Comparison of ENCODE assay signal across 8 mouse cellular contexts in genomic region chr4:103313587-103314525, GRCm38 (mm10). TPM values are rescaled to one million over a fixed set of nuclear protein-coding genes. Genes with fewer than 3 reads are reported as not detected.
DNase-seq lines count a peak whose midpoint lies in the region; ATAC-seq lines count a peak whose summit lies in the region.

TSS of gene Oma1 (plus strand) at chr4:103313812.

- under 1% methylated on average over 53 of the region's 61 CpGs for WGBS in hindbrain, embryonic 11.5 days

- peak; percentile 99 for ATAC-seq in hindbrain, embryonic 11.5 days (ENCODE audit: low FRiP score)

- no peaks in the 10 kb centered on the region for H3K9me3 ChIP-seq in hindbrain, embryonic 11.5 days (ENCODE audit: control insufficient read depth, low read length)

- H3K4me3 ChIP-seq in hindbrain, embryonic 11.5 days (ENCODE audit: low read depth, low read length): peak within 1 kb of the TSS; percentile 60

- H3K27me3 ChIP-seq in hindbrain, embryonic 11.5 days (ENCODE audit: control insufficient read depth, insufficient read depth, low read length): no peaks in the 10 kb centered on the region

- peak within 1 kb of the TSS; percentile 77 for H3K9ac ChIP-seq in hindbrain, embryonic 11.5 days (ENCODE audit: low read depth, low read length)

- peak within 1 kb of the TSS; percentile 94 for H3K27ac ChIP-seq in hindbrain, embryonic 11.5 days (ENCODE audit: low read depth, low read length)

- H3K4me1 ChIP-seq in hindbrain, embryonic 11.5 days (replicated peaks; ENCODE audit: control insufficient read depth, insufficient read depth, low read length): peaks cover 3% of the 10 kb centered on the region; the same call in 1 of the 2 replicates

- peak within 1 kb of the TSS; percentile 45 for H3K4me2 ChIP-seq in hindbrain, embryonic 11.5 days (replicated peaks; ENCODE audit: low read depth, low read length)

- peak; percentile 99 for DNase-seq in Muller cell, postnatal 12 days (ENCODE audit: inconsistent ontology term)
- peak; percentile 99 for DNase-seq in cerebellum, adult 9-11 months
- DNase-seq in frontal cortex, adult 2 months (ENCODE audit: extremely low spot score in 1 of 2, low spot score in 1 of 2): peak; percentile 91 to 98
- DNase-seq in hindbrain, embryonic 11.5 days (ENCODE audit: low spot score): peak; percentile 99
- peak; percentile 98 to 99 for DNase-seq in layer of hippocampus, postnatal 10 days (ENCODE audit: low spot score in 2 of 2)
- peak; percentile 99 for DNase-seq in lung, postnatal 10 days
- peak; percentile 99 for DNase-seq in ovary, postnatal 36 days (ENCODE audit: low spot score)
- DNase-seq in thymus, postnatal 25 days: peak; percentile 98

- H3K36me3 ChIP-seq in hindbrain, embryonic 11.5 days (ENCODE audit: control insufficient read depth, insufficient read depth, low read length): no peaks in the 10 kb centered on the region

RNA-seq across cellular contexts. Expression of gene Oma1, which starts in this region (rescaled TPM):
- polyA plus RNA-seq in frontal cortex, adult 2 months (2012; rRNA removed): 6.0 and 6.8 TPM in 2 replicates
- 12.8 and 12.9 TPM in 2 replicates for polyA plus RNA-seq in hindbrain, embryonic 11.5 days (2014; fragmentation: Nextera tagmentation; extraction: Ambion mirVana)
- 1 to 10 TPM; 6.9 to 9.2 TPM for total RNA-seq in layer of hippocampus, postnatal 10 days (2021)

Comparison
In these comparisons a context has a peak if more than half of its experiments do, and no peak if none do; other contexts are left out.
1. Peak in every context shown above with its lines: DNase-seq, ATAC-seq, H3K4me3 ChIP-seq and H3K27ac ChIP-seq.